Mouse (Mus musculus) C2C12 (cell line): ENCODE measurements around the gene Prkcg.

Experiments
- CTCF ChIP-seq: IDR thresholded peaks from one replicate; pipeline ENCODE4 v1.5.1; 2011; ENCODE audit not compliant: control insufficient read depth, insufficient read depth, insufficient read length
- MYOG ChIP-seq: IDR thresholded peaks from one replicate; pipeline ENCODE4 v1.6.1; 2011; ENCODE audit not compliant: control insufficient read depth, insufficient read length; ENCODE audit errors: extremely low read depth

- no peak for TF ChIP-seq CTCF
- TF ChIP-seq MYOG: no peak
Measured at GRCm38 (mm10) chr7:3339010-3339409, 50.0 kb downstream of the Prkcg start.
